Mouse (Mus musculus) lung, embryonic 15.5 days (tissue): ENCODE measurements around the gene Ifitm10. TPM values are rescaled to one million over a fixed set of nuclear protein-coding genes. Genes with fewer than 3 reads are reported as not detected.

Source experiments
- ATAC-seq: fragments of 200-750 bp; cut with Nextera tagmentation; 2 replicates; pipeline ENCODE4 v1.8.0; 2017; ENCODE audit warnings: moderate number of reproducible peaks, borderline replicate concordance; ENCODE audit not compliant: low FRiP score, low TSS enrichment; ENCODE audit errors: extremely low read depth
- H3K27ac ChIP-seq: fragments of 300-500 bp; sonication (generic); 2 replicates; pipeline ENCODE4 v1.5.1; 2015; ENCODE audit warnings: moderate library complexity, mild to moderate bottlenecking, inconsistent platforms
- H3K27me3 ChIP-seq: fragments of 300-500 bp; sonication (generic); 2 replicates; pipeline ENCODE4 v1.6.1; 2015; ENCODE audit warnings: inconsistent platforms
- H3K36me3 ChIP-seq: fragments of 300-500 bp; sonication (generic); 2 replicates; pipeline ENCODE4 v1.6.1; 2015; ENCODE audit warnings: inconsistent platforms
- H3K4me1 ChIP-seq: fragments of 300-500 bp; sonication (generic); 2 replicates; pipeline ENCODE4 v1.6.1; 2015; ENCODE audit warnings: inconsistent platforms
- H3K4me2 ChIP-seq: fragments of 300-500 bp; sonication (generic); 2 replicates; pipeline ENCODE4 v1.6.1; 2015; ENCODE audit warnings: inconsistent platforms, mild to moderate bottlenecking, moderate library complexity
- H3K4me3 ChIP-seq: fragments of 300-500 bp; sonication (generic); 2 replicates; pipeline ENCODE4 v1.5.1; 2015; ENCODE audit warnings: mild to moderate bottlenecking, inconsistent platforms
- H3K9ac ChIP-seq: fragments of 300-500 bp; sonication (generic); 2 replicates; pipeline ENCODE4 v1.6.1; 2015; ENCODE audit warnings: inconsistent platforms
- H3K9me3 ChIP-seq: fragments of 300-500 bp; sonication (generic); 2 replicates; pipeline ENCODE4 v1.6.1; 2016; ENCODE audit warnings: inconsistent platforms
- WGBS: fragments of 180-500 bp; shearing (Covaris S2); methylation state at CpG from one replicate; pipeline ENCODE4 v1.1.7; 2015; 5-methylcytosine and 5-hydroxymethylcytosine counted together
- polyA plus RNA-seq: library from polyadenylated mRNA; unstranded; fragments of >200 nt; fragmentation: Nextera tagmentation; extraction: Ambion mirVana; gene quantifications from 2 replicates; pipeline ENCODE4 v1.2.1, GENCODE M21; 2015

Gene Ifitm10
- polyA plus RNA-seq, 1 experiment from 2014 or later = 5.7 TPM

GRCm38 (mm10) chr7:142403591-142403990 lies 30.0 kb upstream of the Ifitm10 start:
- no peak for ATAC-seq

GRCm38 (mm10) chr7:142400750-142401142 lies 27.2 kb upstream of the Ifitm10 start:
- no peaks in the 10 kb centered on the region for H3K9me3 ChIP-seq
- no peak overlapping the region for H3K9ac ChIP-seq
- H3K4me2 ChIP-seq = no peak overlapping the region
- H3K27ac ChIP-seq = no peak overlapping the region
- 0 out of 2 replicates have a peak, but pooled peaks cover 4% of the 10 kb centered on the region for H3K4me1 ChIP-seq
- ATAC-seq = no peak
- 56% methylated on average over 7 of the region's 7 CpGs for WGBS
- no peak overlapping the region for H3K4me3 ChIP-seq
- H3K36me3 ChIP-seq = no peaks in the 10 kb centered on the region
- H3K27me3 ChIP-seq = no peaks in the 10 kb centered on the region

More at GRCm38 (mm10) chr7:142403591-142403990, 30.0 kb upstream of the Ifitm10 start:
- no peak overlapping the region for H3K4me2 ChIP-seq
- no peaks in the 10 kb centered on the region for H3K27me3 ChIP-seq
- no peaks in the 10 kb centered on the region for H3K36me3 ChIP-seq
- WGBS = 55% methylated on average over 4 of the region's 4 CpGs
- H3K4me1 ChIP-seq = 0 out of 2 replicates have a peak, but pooled peaks cover 4% of the 10 kb centered on the region
- H3K9me3 ChIP-seq = no peaks in the 10 kb centered on the region
- no peak overlapping the region for H3K9ac ChIP-seq
- H3K27ac ChIP-seq = no peak overlapping the region
- H3K4me3 ChIP-seq = no peak overlapping the region

DNA sequence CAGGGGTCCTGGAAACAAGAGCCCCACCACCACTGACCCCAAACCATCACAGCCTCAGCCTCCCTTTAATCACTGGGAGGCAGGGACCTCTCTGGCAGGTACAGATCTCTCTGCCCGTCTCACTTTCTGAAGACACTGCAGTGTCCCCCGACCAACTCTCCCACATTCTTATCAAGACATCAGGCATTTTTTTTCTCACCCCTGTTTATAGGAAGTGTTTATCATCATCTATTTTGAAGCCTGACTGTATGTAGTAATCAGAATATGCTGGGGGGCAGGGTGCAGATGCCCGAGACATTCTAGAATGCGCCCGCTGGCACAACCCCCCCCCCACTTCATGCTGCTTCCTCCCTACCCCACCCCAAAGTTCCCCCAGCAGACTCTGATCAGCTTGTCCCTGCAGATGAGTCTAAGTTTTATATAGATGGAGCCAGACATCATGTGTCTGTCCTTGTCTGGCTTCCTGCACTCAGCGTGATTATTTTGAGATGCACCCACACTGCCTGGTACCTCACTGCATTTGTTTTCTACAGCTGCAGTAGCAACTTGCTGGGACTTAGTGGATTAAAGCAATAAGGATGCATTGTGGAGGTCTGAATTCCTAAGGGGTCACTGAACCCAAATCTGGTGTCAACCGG lies 26.7 kb upstream of the Ifitm10 start:
- 61% methylated on average over 7 of the region's 7 CpGs for WGBS
- no peaks in the 10 kb centered on the region for H3K36me3 ChIP-seq
- no peaks in the 10 kb centered on the region for H3K9me3 ChIP-seq
- no peak for ATAC-seq
- H3K27me3 ChIP-seq = no peaks in the 10 kb centered on the region
- H3K4me1 ChIP-seq = 0 out of 2 replicates have a peak, but pooled peaks cover 4% of the 10 kb centered on the region
- no peak overlapping the region for H3K4me2 ChIP-seq
- H3K27ac ChIP-seq = no peak overlapping the region
- H3K9ac ChIP-seq = no peak overlapping the region
- no peak overlapping the region for H3K4me3 ChIP-seq

- Histone ChIP-seq H3K4me2 (no peak overlapping the region), H3K4me3 (no peak overlapping the region), H3K9ac (no peak overlapping the region), H3K9me3 (no peaks in the 10 kb centered on the region), H3K36me3 (no peaks in the 10 kb centered on the region), H3K4me1 (0 out of 2 replicates have a peak, but pooled peaks cover 4% of the 10 kb centered on the region), H3K27me3 (no peaks in the 10 kb centered on the region), H3K27ac (no peak overlapping the region)
- 63% methylated on average over 1 of the region's 1 CpGs for WGBS
- ATAC-seq = no peak
Measured at GRCm38 (mm10) chr7:142399250-142399649, 25.7 kb upstream of the Ifitm10 start.

GRCm38 (mm10) chr7:142398052-142398451 lies 24.5 kb upstream of the Ifitm10 start:
- no peaks in the 10 kb centered on the region for H3K9me3 ChIP-seq
- no peaks in the 10 kb centered on the region for H3K4me1 ChIP-seq
- H3K4me2 ChIP-seq = no peak overlapping the region
- no peak overlapping the region for H3K4me3 ChIP-seq
- H3K36me3 ChIP-seq = no peaks in the 10 kb centered on the region
- ATAC-seq = no peak
- H3K27ac ChIP-seq = no peak overlapping the region
- no peak overlapping the region for H3K9ac ChIP-seq
- H3K27me3 ChIP-seq = no peaks in the 10 kb centered on the region
- WGBS = 35% methylated on average over 2 of the region's 2 CpGs

DNA sequence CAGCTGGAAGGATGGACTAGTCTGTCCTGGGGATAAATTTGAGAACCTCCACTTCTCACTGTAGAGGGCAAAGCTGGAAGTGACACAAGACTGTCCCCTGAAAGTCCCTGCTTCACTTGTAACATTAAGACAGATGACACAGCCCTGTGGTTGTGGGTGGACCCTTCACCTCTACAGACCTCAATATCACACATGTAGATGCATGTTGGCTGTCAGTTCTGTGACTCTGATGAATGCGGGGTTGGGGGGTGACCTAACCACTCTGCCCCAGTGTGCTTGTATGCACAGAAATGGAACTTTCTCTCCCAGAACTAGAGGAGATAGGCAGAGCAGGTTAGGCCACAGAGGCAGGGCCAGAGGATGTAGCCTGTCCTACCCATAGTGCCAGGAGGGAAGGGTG lies 23.1 kb upstream of the Ifitm10 start:
- no peak overlapping the region for H3K9ac ChIP-seq
- ATAC-seq = no peak
- no peak overlapping the region for H3K4me2 ChIP-seq
- no peaks in the 10 kb centered on the region for H3K9me3 ChIP-seq
- no peaks in the 10 kb centered on the region for H3K27me3 ChIP-seq
- H3K27ac ChIP-seq = no peak overlapping the region
- H3K4me3 ChIP-seq = no peak overlapping the region
- H3K36me3 ChIP-seq = no peaks in the 10 kb centered on the region
- 96% methylated on average over 1 of the region's 1 CpGs for WGBS
- no peaks in the 10 kb centered on the region for H3K4me1 ChIP-seq

DNA sequence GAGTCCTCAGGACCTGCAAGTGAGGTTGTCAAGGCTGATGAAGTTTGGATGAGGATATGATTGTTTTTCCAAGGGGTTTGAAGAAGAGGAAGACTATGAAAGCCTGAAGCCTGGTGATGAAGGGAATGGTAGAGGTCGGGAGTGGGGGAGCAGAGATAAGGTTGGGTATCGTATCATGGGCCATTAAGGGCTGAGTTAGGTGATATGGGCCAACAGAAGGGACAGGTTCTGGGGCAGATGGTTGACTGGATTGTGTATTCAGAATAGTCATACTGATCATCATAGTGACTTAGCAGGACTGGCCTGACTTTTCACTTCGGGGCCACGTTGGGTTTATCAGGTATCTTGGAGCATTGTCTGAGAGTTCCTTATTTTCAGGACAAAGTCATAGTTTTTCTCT lies 21.9 kb upstream of the Ifitm10 start:
- 81% methylated on average over 4 of the region's 4 CpGs for WGBS
- Histone ChIP-seq H3K9me3 (no peaks in the 10 kb centered on the region), H3K36me3 (no peaks in the 10 kb centered on the region), H3K27me3 (no peaks in the 10 kb centered on the region), H3K9ac (no peak overlapping the region), H3K4me3 (no peak overlapping the region), H3K27ac (no peak overlapping the region), H3K4me1 (no peaks in the 10 kb centered on the region), H3K4me2 (no peak overlapping the region)
- no peak for ATAC-seq

DNA sequence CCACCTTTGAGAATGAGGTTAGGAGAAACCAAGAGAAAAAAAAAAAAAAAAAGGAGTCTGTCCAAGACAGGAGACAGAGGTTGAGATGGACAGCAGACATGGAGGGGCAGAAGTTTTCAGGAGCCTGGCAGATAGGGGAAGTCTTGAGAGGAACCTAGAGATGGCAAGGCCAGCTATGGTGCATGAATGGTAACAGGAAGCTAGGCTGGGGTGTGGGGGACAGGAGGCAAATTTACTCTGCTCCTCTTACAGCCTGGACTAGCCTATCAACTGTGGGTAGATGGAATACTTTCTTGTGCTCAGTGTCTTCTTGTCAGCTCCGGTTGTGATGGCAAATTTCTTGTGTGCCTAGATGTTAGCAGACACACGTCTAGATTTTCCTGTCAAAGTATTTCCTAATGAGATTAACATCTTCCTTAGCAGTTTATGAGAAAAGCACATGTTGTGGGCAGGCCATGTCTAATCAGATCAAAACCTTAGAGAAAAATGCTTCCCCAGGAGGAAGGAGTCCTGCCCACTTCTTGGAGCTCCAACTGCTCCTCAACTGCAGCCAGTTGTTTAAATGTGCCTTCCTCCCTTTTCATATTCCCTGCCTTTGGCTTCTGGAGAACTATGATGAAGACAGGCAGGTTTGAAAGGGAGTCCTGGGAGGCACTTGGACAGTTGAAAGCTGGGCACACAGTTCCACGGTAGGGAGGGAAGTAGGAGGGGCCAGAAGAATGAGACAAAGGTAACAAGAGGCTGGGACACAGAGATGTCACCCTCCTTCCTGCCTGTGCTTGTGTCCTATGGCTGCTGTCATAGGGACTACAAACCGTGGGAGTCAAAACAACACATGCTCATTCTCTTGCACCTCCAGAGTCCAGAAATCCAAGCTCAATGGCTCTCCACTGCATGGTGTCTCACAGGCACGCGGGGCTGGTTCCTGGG lies 21.0 kb upstream of the Ifitm10 start:
- Histone ChIP-seq H3K36me3 (no peaks in the 10 kb centered on the region), H3K4me3 (no peak overlapping the region), H3K27me3 (no peaks in the 10 kb centered on the region), H3K27ac (no peak overlapping the region), H3K4me1 (no peaks in the 10 kb centered on the region), H3K9me3 (no peaks in the 10 kb centered on the region), H3K4me2 (no peak overlapping the region), H3K9ac (no peak overlapping the region)
- WGBS = 52% methylated on average over 6 of the region's 6 CpGs
- no peak for ATAC-seq

- Histone ChIP-seq H3K9me3 (no peaks in the 10 kb centered on the region), H3K4me1 (no peaks in the 10 kb centered on the region), H3K27me3 (no peaks in the 10 kb centered on the region), H3K27ac (no peak overlapping the region), H3K9ac (no peak overlapping the region), H3K4me3 (no peak overlapping the region), H3K36me3 (no peaks in the 10 kb centered on the region), H3K4me2 (no peak overlapping the region)
- 0 out of 2 replicates have a peak, but pooled peaks have one; percentile 12 for ATAC-seq
- WGBS = 24% methylated on average over 4 of the region's 4 CpGs
Measured at GRCm38 (mm10) chr7:142393191-142393590, 19.6 kb upstream of the Ifitm10 start.

DNA sequence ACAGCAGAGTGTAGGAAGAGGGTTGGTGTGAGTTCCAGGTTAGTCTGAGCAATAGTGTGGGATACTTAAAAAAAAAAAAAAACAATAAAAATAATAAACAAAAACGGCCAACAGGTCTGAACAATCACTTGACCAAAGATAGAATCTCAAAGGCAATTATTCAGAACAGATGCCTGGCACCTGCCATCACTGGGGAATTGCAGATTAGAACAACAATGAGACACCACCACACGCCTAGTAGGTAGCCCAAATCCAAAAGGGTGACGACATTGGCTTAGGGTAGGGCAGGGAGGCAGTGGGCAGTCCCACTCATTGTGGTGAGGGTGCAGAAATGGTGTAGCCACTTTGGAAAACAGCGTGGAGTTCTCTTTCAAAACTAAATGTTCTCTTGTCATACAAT lies 18.1 kb upstream of the Ifitm10 start:
- WGBS = 48% methylated on average over 4 of the region's 4 CpGs

GRCm38 (mm10) chr7:142391108-142391507 lies 17.6 kb upstream of the Ifitm10 start:
- Histone ChIP-seq H3K9me3 (no peaks in the 10 kb centered on the region), H3K4me1 (peaks cover 11% of the 10 kb centered on the region), H3K27ac (no peak overlapping the region), H3K36me3 (no peaks in the 10 kb centered on the region), H3K4me2 (no peak overlapping the region), H3K27me3 (no peaks in the 10 kb centered on the region), H3K9ac (no peak overlapping the region), H3K4me3 (no peak overlapping the region)
- no peak for ATAC-seq
- WGBS = 77% methylated on average over 3 of the region's 3 CpGs

More for the DNA sequence above, 18.1 kb upstream of the Ifitm10 start:
- Histone ChIP-seq H3K27ac (no peak overlapping the region), H3K4me1 (peaks cover 6% of the 10 kb centered on the region), H3K9me3 (no peaks in the 10 kb centered on the region), H3K27me3 (no peaks in the 10 kb centered on the region), H3K4me3 (no peak overlapping the region), H3K36me3 (no peaks in the 10 kb centered on the region), H3K4me2 (no peak overlapping the region), H3K9ac (no peak overlapping the region)
- no peak for ATAC-seq
